Mouse (Mus musculus): ENCODE data around the gene Lman1l.

The Lman1l gene

GRCm38 (mm10) chr9:57652351-57652750 lies 31.8 kb upstream of the Lman1l start:
- no peak for TF ChIP-seq GATA4 (IDR thresholded peaks at IDR 0.05; ENCODE audit: insufficient replicate concordance, low read length)

GRCm38 (mm10) chr9:57650786-57651311 lies 30.3 kb upstream of the Lman1l start:
- TF ChIP-seq GATA4 (IDR thresholded peaks at IDR 0.05; ENCODE audit: insufficient replicate concordance, low read length), result no peak

DNA sequence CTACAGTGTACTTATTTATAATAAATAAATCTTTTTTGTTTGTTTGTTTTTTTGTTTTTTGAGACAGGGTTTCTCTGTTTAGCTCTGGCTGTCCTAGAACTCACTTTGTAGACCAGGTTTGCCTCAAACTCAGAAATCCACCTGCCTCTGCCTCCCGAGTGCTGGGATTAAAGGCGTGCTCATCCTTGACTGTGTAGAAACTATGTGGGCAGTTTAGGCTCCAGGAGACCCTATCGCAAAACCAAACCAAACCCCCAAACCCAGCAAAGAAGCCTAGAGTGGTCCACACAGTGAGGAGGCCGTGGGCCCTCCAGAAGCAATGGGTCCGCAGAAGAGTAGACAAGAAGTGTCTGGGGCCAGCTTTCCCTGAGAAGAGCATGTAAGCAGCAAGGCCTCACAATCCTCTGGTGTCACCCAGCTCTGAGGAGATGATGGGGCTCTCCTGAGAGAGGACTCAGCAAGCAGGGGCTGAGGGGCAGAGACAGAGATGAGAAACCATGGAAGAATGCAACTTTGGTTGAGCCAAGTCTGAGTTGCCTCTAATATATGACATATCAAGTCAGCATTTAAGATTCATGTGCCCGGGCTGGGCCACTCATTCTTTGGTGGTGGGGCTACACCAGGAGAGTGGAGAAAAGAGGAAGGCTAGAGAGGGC lies 29.7 kb upstream of the Lman1l start:
- no peak for TF ChIP-seq GATA4 (IDR thresholded peaks at IDR 0.05; ENCODE audit: insufficient replicate concordance, low read length)

GRCm38 (mm10) chr9:57647286-57648108 lies 26.9 kb upstream of the Lman1l start:
- 0 out of 2 replicates have a peak, but pooled peaks have one; percentile 30 for TF ChIP-seq GATA4 (IDR thresholded peaks at IDR 0.05; ENCODE audit: insufficient replicate concordance, low read length)

DNA sequence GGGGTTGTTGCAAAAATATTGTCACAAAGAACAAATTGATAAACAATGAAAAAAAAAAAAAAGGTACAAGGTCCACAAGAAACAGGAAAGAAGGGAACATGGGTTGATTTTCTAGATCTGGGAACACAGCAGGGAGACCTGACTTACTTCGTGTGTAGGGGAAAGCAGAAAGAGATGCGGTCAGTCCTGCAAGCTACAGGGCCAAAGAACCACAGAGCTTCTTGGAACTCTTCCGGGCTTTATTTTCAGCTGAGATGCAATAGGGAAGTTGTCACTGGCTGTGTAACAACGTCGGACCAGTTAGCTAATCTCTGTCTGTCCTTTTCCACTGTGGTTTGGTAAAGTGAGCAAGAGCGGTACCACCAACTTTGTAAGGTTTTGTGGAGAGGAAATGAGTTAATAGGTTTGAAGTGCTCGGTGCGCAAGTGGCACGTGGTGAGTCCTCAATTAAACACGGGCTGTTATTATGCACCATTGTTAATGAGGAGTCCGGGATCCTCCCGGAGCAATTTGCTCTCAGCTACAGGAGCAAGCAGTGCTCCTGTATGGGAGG lies 26.1 kb upstream of the Lman1l start:
- no peak for TF ChIP-seq GATA4 (IDR thresholded peaks at IDR 0.05; ENCODE audit: insufficient replicate concordance, low read length)

- no peak for TF ChIP-seq GATA4 (IDR thresholded peaks at IDR 0.05; ENCODE audit: insufficient replicate concordance, low read length)
Measured at GRCm38 (mm10) chr9:57644944-57645893, 24.6 kb upstream of the Lman1l start.

GRCm38 (mm10) chr9:57644442-57644943 lies 23.9 kb upstream of the Lman1l start:
- TF ChIP-seq GATA4 (IDR thresholded peaks at IDR 0.05; ENCODE audit: insufficient replicate concordance, low read length), result no peak; the same call in 1 of the 2 replicates

- no peak for TF ChIP-seq GATA4 (IDR thresholded peaks at IDR 0.05; ENCODE audit: insufficient replicate concordance, low read length)
Measured at GRCm38 (mm10) chr9:57643856-57644180, 23.2 kb upstream of the Lman1l start.

- TF ChIP-seq GATA4 (IDR thresholded peaks at IDR 0.05; ENCODE audit: insufficient replicate concordance, low read length), result no peak
Measured at GRCm38 (mm10) chr9:57643169-57643855, 22.7 kb upstream of the Lman1l start.

DNA sequence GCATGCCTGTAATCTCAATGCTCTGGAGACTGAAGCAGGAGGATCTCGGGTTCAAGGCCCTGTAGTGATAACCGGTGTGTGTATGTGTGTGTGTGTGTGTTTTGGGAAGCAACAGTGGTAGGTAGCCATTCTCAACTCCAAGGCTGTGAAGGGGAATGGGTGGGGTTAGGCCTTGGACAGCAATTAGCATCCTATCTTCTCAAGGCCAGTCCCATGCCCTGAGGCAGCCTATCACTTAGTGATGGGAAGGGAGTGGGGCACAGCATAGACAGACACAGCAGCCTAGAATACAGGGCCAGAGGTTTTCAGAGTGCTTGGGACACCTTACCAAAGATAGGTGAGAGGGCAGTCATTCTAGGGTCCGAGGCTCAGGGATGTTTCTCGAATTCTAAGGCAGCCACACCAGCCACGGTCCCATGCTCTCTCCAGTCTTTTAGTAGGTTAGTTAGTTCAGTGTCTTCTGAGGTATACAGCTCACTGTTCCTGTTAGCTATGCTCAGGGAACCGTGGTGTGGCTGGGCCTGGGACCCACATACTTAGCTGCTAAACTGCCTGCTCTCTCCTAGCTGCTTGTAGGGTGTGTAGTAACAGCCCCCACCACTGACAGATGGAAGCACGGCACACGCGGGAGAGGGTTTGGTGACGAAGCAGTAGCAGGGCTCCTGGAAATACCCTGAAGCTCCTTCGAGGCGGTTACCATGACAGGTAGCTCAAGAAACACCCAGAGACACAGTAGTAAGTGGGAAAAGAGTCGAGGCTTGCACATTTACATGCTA lies 21.4 kb upstream of the Lman1l start:
- no peak for TF ChIP-seq GATA4 (IDR thresholded peaks at IDR 0.05; ENCODE audit: insufficient replicate concordance, low read length)

DNA sequence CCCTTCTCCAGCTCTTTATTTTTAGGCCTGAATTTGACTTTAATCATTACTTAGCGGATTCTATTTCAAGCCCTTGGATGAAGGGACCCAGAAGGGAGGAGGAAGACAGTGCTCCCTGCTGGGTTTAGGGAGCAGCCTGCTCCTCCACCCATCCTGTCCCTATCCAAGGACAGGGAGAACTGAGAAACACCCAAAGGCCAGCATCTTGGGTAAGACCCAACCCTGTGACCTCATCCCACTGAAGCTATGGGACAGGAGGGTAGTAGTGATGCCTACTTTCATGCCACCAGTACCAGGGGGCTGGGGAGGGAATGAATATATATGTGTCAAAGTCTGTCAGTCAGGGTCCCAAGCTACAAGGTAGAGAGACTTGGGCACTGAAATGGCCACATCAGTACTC lies 20.4 kb upstream of the Lman1l start:
- no peak for TF ChIP-seq GATA4 (IDR thresholded peaks at IDR 0.05; ENCODE audit: insufficient replicate concordance, low read length)

- TF ChIP-seq GATA4 (IDR thresholded peaks at IDR 0.05; ENCODE audit: insufficient replicate concordance, low read length), result no peak
Measured at GRCm38 (mm10) chr9:57640384-57640783, 19.8 kb upstream of the Lman1l start.

DNA sequence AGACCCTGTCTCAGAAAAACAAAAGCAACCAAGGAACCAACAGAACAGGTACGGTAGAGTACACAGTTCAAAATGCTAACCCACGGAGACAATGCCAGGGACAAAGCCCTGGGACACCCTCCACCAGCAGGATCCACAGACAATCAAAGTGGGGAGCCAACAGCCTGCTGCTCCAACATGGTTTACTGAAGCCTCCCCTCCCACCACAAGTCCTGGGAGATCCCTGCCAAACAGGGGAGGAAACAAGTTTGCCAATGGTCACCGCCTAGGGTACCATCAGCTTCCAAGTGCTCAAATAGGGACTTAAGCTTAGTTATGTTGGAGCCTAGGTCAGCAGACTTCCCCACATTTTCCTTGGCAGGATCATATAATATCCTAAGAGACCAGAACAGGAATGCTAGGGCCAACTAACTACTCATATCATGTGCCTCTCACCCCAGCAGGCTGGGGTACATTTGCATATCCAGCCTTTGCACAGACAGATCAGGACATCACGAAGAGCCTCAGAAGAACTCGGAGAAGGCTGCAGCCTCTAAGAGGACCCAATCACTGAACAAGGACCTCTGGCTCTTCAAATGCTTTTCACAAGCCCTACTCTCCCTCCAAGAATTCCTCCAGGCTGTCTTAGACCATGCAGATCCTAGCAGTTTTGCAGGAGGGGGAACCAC lies 19.2 kb upstream of the Lman1l start:
- no peak for TF ChIP-seq GATA4 (IDR thresholded peaks at IDR 0.05; ENCODE audit: insufficient replicate concordance, low read length)
